Mouse (Mus musculus) liver, postnatal 0 days (tissue): ENCODE results near the gene Mill2. TPM values are rescaled to one million over a fixed set of nuclear protein-coding genes. Genes with fewer than 3 reads are reported as not detected.
"Not testable (repeated sequence)": the region's sequence is repeated elsewhere in the genome, so short reads cannot be mapped to it uniquely, and the experiment has no call there.

Experiments
- ATAC-seq: fragments of 200-750 bp; cut with Nextera tagmentation; 2 replicates; pipeline ENCODE4 v1.8.0; 2017; ENCODE audit warnings: mild to moderate bottlenecking, moderate library complexity
- DNase-seq: peaks from one replicate; pipeline ENCODE4 v3.0.0-alpha.2; 2016
- H3K27ac ChIP-seq: fragments of 300-500 bp; sonication (generic); 2 replicates; pipeline ENCODE4 v1.5.1; 2014; ENCODE audit warnings: antibody characterized with exemption, moderate library complexity, mild to moderate bottlenecking, low read depth
- H3K27me3 ChIP-seq: fragments of 300-500 bp; sonication (generic); 2 replicates; pipeline ENCODE4 v1.6.1; 2014; ENCODE audit warnings: low read length, control low read depth, mixed read lengths; ENCODE audit not compliant: insufficient read depth
- H3K36me3 ChIP-seq: fragments of 300-500 bp; sonication (generic); replicated peaks from 2 replicates; pipeline ENCODE4 v1.6.1; 2014; ENCODE audit warnings: mild to moderate bottlenecking, control low read depth, low read length, moderate library complexity, mixed read lengths; ENCODE audit not compliant: insufficient read depth
- H3K4me1 ChIP-seq: fragments of 300-500 bp; sonication (generic); 2 replicates; pipeline ENCODE4 v1.6.1; 2014; ENCODE audit warnings: antibody characterized with exemption, mild to moderate bottlenecking, control low read depth; ENCODE audit not compliant: insufficient read depth
- H3K4me2 ChIP-seq: fragments of 300-500 bp; sonication (generic); 2 replicates; pipeline ENCODE4 v1.6.1; 2014; ENCODE audit warnings: low read depth, mild to moderate bottlenecking, low read length, moderate library complexity, mixed read lengths
- H3K4me3 ChIP-seq: fragments of 300-500 bp; sonication (generic); 2 replicates; pipeline ENCODE4 v1.5.1; 2014; ENCODE audit warnings: low read depth, low read length
- H3K9ac ChIP-seq: fragments of 300-500 bp; sonication (generic); replicated peaks from 2 replicates; pipeline ENCODE4 v1.6.1; 2014; ENCODE audit warnings: mild to moderate bottlenecking, moderate library complexity
- H3K9me3 ChIP-seq: fragments of 300-500 bp; sonication (generic); 2 replicates; pipeline ENCODE4 v1.6.1; 2016; ENCODE audit warnings: mild to moderate bottlenecking, control low read depth, low read length, mixed read lengths
- CTCF ChIP-seq: sonication (generic); IDR thresholded peaks from 2 replicates; pipeline ENCODE4 v1.5.1; 2016; ENCODE audit warnings: antibody characterized with exemption, low read depth
- EP300 ChIP-seq: IDR thresholded peaks from 2 replicates; pipeline ENCODE4 v1.6.1; 2016; ENCODE audit warnings: antibody characterized with exemption, low read depth, mild to moderate bottlenecking
- WGBS: fragments of 180-500 bp; shearing (Covaris S2); extraction: QIAGEN DNeasy Blood & Tissue Kit; methylation state at CpG from one replicate; pipeline ENCODE4 v1.1.7; 2014; ENCODE audit not compliant: insufficient replicate concordance; 5-methylcytosine and 5-hydroxymethylcytosine counted together
- polyA plus RNA-seq: library from polyadenylated mRNA; unstranded; fragments of >200 nt; fragmentation: Nextera tagmentation; extraction: Ambion mirVana; gene quantifications from 2 replicates; pipeline ENCODE4 v1.2.1, GENCODE M21; 2015

Mill2 gene
- polyA plus RNA-seq = 0.17 and 0.36 TPM in 2 replicates

- Histone ChIP-seq H3K27ac (peak within 1 kb of the TSS; percentile 55), H3K4me3 (peak within 1 kb of the TSS; percentile 37), H3K36me3 (no peaks in the 10 kb centered on the region), H3K9ac (0 out of 2 replicates have a peak within 1 kb of the TSS, but pooled peaks have one; percentile 8), H3K27me3 (no peaks in the 10 kb centered on the region), H3K4me2 (peak within 1 kb of the TSS; percentile 69), H3K4me1 (no peaks in the 10 kb centered on the region; the same call in 1 of the 2 replicates), H3K9me3 (no peaks in the 10 kb centered on the region)
- ATAC-seq (no peak), DNase-seq (no peak)
- TF ChIP-seq CTCF = no peak
- no peak for TF ChIP-seq EP300
- 9% methylated on average over 3 of the region's 3 CpGs for WGBS
Measured at GRCm38 (mm10) chr7:18839865-18840264, at the start of gene Mill2. Gene Mill2, plus strand, starts transcription at chr7:18839966.

GRCm38 (mm10) chr7:18790671-18791070 lies 49.1 kb upstream of the Mill2 start:
- H3K9ac ChIP-seq, DNase-seq, ATAC-seq, H3K27me3 ChIP-seq, H3K36me3 ChIP-seq, H3K4me1 ChIP-seq, H3K4me2 ChIP-seq, H3K27ac ChIP-seq, H3K9me3 ChIP-seq, H3K4me3 ChIP-seq: not testable (repeated sequence)

GRCm38 (mm10) chr7:18798420-18798819 lies 41.3 kb upstream of the Mill2 start, which contains the start of gene Psg19:
Gene Psg19, minus strand, starts transcription at chr7:18798520.
- no peak for DNase-seq
- H3K4me3 ChIP-seq = no peak within 1 kb of the TSS
- H3K9ac ChIP-seq = no peak within 1 kb of the TSS
- no peaks in the 10 kb centered on the region for H3K4me1 ChIP-seq
- TF ChIP-seq CTCF (no peak), EP300 (no peak)
- no peaks in the 10 kb centered on the region for H3K36me3 ChIP-seq
- H3K9me3 ChIP-seq = no peaks in the 10 kb centered on the region
- ATAC-seq = no peak
- no peak within 1 kb of the TSS for H3K27ac ChIP-seq
- no peak within 1 kb of the TSS for H3K4me2 ChIP-seq
- WGBS = 81% methylated on average over 1 of the region's 1 CpGs
- H3K27me3 ChIP-seq = no peaks in the 10 kb centered on the region

- ATAC-seq = no peak
- H3K9me3 ChIP-seq = no peaks in the 10 kb centered on the region
- no peak overlapping the region for H3K4me2 ChIP-seq
- no peaks in the 10 kb centered on the region for H3K27me3 ChIP-seq
- DNase-seq = no peak
- H3K4me3 ChIP-seq = no peak overlapping the region
- H3K9ac ChIP-seq = no peak overlapping the region
- TF ChIP-seq EP300 = no peak
- TF ChIP-seq CTCF = peak; percentile 35
- H3K27ac ChIP-seq = no peak overlapping the region
- no peaks in the 10 kb centered on the region for H3K4me1 ChIP-seq
- 36% methylated on average over 3 of the region's 3 CpGs for WGBS
- H3K36me3 ChIP-seq = no peaks in the 10 kb centered on the region
Measured at GRCm38 (mm10) chr7:18799129-18799528, 40.6 kb upstream of the Mill2 start.

GRCm38 (mm10) chr7:18803526-18803925 lies 36.2 kb upstream of the Mill2 start:
- DNase-seq (no peak), ATAC-seq (no peak)
- H3K27ac ChIP-seq = no peak overlapping the region
- no peaks in the 10 kb centered on the region for H3K9me3 ChIP-seq
- H3K4me3 ChIP-seq = no peak overlapping the region
- no peaks in the 10 kb centered on the region for H3K27me3 ChIP-seq
- no peak overlapping the region for H3K9ac ChIP-seq
- TF ChIP-seq CTCF = no peak
- TF ChIP-seq EP300 = no peak
- H3K36me3 ChIP-seq = no peaks in the 10 kb centered on the region
- H3K4me2 ChIP-seq = no peak overlapping the region
- H3K4me1 ChIP-seq = no peaks in the 10 kb centered on the region

GRCm38 (mm10) chr7:18818301-18818700 lies 21.5 kb upstream of the Mill2 start:
- no peaks in the 10 kb centered on the region for H3K4me1 ChIP-seq
- TF ChIP-seq EP300 = no peak
- TF ChIP-seq CTCF = no peak
- H3K9ac ChIP-seq = no peak overlapping the region
- no peaks in the 10 kb centered on the region for H3K36me3 ChIP-seq
- DNase-seq (peak; percentile 5), ATAC-seq (no peak)
- 74% methylated on average over 9 of the region's 9 CpGs for WGBS
- H3K4me2 ChIP-seq = no peak overlapping the region
- H3K9me3 ChIP-seq = no peaks in the 10 kb centered on the region
- no peak overlapping the region for H3K27ac ChIP-seq
- H3K27me3 ChIP-seq = no peaks in the 10 kb centered on the region
- no peak overlapping the region for H3K4me3 ChIP-seq

- H3K9me3 ChIP-seq = no peaks in the 10 kb centered on the region
- 55% methylated on average over 3 of the region's 3 CpGs for WGBS
- ATAC-seq = no peak
Measured at GRCm38 (mm10) chr7:18821507-18821906, 18.3 kb upstream of the Mill2 start, which contains the start of gene Psg17. Gene Psg17, minus strand, starts transcription at chr7:18821607.

More at GRCm38 (mm10) chr7:18821507-18821906, 18.3 kb upstream of the Mill2 start, which contains the start of gene Psg17:
- H3K4me3 ChIP-seq = no peak within 1 kb of the TSS
- H3K4me2 ChIP-seq = no peak within 1 kb of the TSS
- no peaks in the 10 kb centered on the region for H3K27me3 ChIP-seq
- H3K36me3 ChIP-seq = no peaks in the 10 kb centered on the region
- no peak within 1 kb of the TSS for H3K9ac ChIP-seq
- no peak within 1 kb of the TSS for H3K27ac ChIP-seq
- TF ChIP-seq CTCF (no peak), EP300 (no peak)
- no peaks in the 10 kb centered on the region for H3K4me1 ChIP-seq
- no peak for DNase-seq
